Mouse (Mus musculus) right cerebral cortex, postnatal 25 days (tissue): ENCODE data around the gene Tmem182.

Experiments
- DNase-seq: peaks from one replicate; pipeline ENCODE4 v3.0.0; 2022

The Tmem182 gene

DNA sequence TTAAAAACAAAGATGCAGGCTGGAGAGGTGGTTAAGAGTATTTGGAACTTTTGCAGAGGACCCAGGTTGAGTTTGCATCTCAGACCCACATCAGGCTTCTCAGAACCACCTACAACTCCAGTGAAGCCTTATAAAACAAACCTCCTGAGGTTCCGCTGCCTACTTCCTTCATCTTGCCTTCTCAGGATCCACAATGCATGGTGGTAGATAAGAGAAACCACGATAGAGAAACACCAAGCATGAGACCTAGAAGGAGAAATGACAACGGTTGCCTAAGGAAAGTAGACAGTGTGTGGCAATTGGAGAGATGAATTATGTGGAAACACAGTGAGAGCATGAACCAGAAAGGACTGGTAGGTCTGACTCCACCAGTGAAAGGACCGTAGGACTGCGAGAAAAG, 4.5 kb upstream of the Tmem182 start:
- no peak for DNase-seq

DNA sequence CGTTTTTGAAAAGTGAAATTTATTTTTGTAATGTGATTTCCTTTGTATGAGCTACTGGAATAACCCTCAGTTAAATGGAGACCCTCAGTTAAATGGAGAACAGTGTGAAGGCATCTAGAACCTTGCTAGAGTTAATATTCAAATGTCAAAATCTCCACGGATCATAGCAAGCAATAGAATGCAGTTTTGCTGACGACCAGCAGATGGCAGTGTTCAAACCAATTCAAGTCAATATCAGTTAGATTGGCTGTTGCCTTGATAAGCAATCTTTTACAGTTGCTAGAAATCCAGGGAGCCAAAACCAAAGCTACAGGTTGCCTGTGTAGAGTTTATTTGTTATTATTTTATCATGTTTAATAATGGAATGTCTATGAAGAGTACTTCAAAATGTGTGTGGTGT, 2.6 kb upstream of the Tmem182 start:
- DNase-seq, result peak; percentile 17

DNA sequence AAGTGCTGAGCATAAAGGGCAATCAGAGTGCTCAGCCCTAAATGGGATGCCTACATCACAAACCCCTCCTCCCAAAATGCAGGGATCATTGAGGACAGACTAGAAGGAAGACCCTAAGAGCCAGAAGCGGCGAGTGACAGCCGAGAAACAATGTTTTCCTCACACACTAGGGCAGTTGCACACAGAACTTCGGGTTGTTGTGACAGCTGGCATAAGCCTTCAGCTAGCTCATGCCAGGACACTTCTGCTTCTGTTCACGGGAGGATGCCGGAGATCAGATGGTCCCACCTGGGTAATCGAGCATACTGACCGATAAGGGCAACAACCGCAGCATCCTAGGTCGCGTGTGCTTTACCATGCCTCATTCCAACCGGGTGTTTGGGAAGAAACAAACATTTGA, 1.3 kb upstream of the Tmem182 start:
- DNase-seq, result no peak

DNA sequence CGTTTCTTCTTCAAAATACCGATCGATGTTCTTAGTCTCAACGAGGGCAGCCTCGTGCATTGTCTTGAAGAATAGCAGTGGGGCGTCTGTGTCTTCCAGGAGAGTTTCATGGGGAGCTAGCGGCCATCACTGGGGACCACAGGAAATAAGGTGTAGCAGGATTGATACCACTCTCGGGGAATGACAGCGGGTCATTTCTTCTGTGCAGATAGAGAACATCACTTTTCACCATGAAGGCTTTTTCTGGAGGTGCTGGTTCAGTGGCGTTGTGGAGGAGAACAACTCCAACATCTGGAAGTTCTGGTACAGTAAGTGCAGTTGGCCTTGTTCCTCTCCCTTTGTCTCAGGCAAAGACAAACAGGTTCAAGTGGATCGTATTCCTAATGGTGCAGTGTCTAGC, 490 bp downstream of the Tmem182 start:
- DNase-seq, result no peak

DNA sequence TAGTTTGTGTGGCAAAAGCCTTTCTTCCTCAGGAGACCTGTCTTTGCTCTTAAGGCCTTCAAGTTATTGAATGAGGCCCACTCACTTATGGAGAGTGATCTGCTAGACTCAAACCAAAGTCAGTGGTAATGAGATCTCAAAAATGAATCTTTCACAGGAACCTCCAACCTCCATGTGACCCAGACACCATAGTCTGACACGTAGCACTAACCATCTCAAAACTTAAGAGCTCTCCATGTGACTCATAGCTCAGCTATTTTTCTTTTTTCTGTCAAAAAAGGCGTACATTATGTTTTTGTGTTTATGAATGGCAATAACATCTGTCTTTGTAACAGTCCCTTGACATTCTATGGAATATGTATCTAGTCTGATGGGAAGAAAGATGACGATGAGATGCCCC, 3.2 kb downstream of the Tmem182 start:
- DNase-seq, result no peak

DNA sequence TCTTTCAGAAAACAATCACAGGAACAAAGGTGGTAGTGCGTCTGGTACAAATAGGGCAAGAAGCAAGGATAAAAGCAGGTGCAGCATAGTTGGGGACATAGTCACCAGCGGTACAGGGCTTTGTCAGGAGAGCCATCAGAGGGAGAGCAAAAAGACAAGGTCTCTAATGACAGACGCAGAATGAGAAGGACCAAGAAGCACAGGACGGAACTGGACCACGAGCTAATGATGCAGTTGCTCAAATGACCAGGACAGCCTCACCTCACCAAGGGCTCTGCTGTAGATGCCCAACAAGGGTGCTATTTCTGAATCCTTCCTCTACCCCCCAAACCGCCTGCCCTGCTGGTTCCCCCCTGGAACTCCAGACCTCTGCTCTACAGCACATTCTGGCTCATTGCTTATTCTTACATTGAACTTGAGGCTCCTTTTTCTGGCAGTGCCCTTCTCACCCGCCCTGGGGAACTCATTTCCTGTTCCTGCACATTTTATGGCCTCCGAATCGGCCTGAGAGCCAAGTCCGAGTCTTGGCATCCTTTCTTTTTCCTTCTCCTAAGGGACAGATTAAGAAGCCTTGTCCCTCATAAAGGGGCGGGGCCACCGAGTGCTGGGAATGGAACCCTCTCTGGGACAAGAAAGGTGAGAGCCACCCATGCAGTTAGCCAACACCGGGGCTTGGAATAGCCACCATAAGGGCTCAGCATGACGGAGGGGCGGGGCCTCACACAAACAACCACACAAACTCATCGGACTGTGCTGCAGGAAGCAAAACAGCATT, 9.9 kb downstream of the Tmem182 start:
- DNase-seq, result no peak

- DNase-seq, result no peak
Observed at GRCm38 (mm10) chr1:40824517-40824916, 19.1 kb downstream of the Tmem182 start.

- DNase-seq, result no peak
Observed at GRCm38 (mm10) chr1:40824936-40825335, 19.5 kb downstream of the Tmem182 start.

- no peak for DNase-seq
Observed at GRCm38 (mm10) chr1:40825826-40826225, 20.4 kb downstream of the Tmem182 start.

- no peak for DNase-seq
Observed at GRCm38 (mm10) chr1:40829213-40829914, 24.0 kb downstream of the Tmem182 start.

- no peak for DNase-seq
Observed at GRCm38 (mm10) chr1:40830712-40831507, 25.5 kb downstream of the Tmem182 start.

- no peak for DNase-seq
Observed at GRCm38 (mm10) chr1:40835468-40835867, 30.1 kb downstream of the Tmem182 start.

- no peak for DNase-seq
Observed at GRCm38 (mm10) chr1:40840605-40841004, 35.2 kb downstream of the Tmem182 start.

- no peak for DNase-seq
Observed at GRCm38 (mm10) chr1:40841032-40841761, 35.8 kb downstream of the Tmem182 start.

DNA sequence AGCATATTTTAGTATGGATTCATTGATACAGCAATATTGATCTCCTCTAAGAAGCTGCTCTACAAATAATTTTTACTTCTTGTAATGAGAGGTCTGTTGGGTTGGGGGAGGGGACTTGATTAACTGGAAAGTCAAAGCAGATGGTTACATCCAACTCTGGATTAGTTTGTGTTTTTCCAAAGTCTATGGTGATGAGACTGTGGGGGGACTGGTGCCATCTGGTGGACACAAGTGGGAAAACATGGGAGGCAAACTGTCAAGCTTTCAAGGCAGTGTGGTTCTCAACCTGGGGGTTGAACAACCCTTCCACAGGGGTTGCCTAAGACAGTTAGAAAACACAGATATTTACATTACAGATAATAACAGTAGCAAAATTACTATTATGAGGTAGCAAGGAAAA, 39.2 kb downstream of the Tmem182 start:
- DNase-seq, result peak; percentile 37

DNA sequence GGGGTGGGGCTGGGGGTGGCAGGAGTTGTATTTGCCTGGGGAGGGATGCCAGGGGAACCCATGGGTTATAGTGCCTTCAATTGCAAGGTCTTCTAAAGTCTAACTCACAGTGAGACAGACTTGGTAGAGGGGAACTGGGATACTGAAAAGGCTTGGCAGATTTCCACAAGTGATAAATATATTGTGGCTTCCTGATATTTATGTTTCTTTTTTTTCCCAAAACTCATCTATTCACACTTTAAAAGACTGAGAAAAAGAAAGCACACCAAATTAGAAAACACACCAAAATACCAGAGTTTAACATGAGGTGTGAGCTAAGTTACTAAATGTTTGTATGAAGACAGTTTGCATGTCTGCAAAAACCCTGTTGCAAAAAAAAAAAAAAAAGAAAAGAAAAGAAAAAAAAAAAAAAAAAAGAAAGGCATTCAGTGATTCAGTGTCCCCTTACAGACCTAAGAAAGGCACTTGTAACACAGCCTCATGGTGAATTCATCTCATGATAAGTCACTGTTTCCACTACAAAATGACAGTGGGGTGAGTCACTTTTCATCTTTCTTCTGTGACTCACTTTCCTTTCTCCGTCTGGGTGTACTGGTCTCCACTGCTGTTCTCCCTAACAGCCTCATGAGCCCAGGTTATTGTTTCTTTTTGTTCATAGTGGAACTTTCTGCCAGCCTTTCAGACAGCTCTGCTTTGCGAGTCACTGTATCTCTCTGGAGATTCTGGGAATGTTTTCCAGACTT, 42.0 kb downstream of the Tmem182 start:
- DNase-seq, result no peak

DNA sequence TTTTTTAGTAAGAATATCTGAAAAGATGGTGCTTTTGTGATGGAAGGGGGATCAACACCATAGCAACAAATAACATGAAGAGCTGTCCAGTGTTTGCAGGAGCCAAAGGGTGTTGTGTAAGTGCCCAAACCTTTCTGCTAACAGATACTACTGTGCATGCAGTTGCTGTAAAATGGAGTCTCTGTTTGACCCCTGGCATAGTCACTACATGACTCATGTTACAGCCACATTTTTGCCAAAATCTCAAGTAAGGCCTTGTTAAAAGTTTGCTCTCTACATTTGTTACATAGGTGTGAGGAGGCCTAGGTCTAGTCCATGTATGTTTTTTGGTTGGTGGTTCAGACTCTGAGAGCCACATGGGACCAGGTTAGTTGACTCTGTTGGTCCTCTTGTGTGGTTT, 45.9 kb downstream of the Tmem182 start:
- no peak for DNase-seq

- no peak for DNase-seq
Observed at GRCm38 (mm10) chr1:40855268-40855667, 49.9 kb downstream of the Tmem182 start.

- DNase-seq, result no peak
Observed at GRCm38 (mm10) chr1:40856846-40857636, 51.6 kb downstream of the Tmem182 start.

DNA sequence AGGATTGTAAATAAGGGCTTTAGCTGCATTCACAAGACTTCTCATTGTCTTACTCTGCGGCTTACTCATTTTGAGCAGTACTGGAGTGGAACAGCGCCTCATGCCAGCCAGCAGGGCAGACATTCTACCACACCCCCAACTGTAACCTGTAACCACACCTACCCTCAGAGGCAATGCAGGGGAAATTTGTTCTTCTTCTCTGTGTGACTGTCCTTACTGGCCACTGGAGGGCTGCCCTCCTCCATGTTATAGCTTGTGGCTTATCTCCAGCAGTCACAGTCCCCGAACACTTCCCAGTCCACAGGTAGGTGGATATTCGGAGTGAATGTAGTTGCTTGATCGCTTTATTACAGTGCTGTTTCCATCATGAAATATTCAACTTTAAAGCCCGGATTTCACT, 59.6 kb downstream of the Tmem182 start:
- no peak for DNase-seq

DNA sequence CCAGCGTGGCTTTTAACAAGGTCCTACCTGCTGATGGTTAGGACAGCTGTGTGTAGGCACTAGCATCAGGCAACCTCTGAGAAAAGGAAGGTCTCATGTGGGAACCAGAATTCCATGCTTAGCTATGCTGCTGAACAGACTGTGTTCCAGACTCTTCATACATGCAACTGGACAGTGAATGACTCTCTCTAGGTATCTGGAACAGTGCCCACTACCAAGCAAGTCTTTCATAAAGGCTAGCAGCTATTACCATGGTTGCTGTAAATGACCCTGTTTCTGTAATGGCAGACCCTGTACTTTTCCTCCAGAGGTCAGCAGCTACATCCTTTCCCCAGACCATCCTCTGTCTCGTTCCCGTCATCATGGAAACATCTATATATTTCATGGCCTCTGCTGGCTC, 61.7 kb downstream of the Tmem182 start:
- DNase-seq, result no peak
